In the genomic region with DNA sequence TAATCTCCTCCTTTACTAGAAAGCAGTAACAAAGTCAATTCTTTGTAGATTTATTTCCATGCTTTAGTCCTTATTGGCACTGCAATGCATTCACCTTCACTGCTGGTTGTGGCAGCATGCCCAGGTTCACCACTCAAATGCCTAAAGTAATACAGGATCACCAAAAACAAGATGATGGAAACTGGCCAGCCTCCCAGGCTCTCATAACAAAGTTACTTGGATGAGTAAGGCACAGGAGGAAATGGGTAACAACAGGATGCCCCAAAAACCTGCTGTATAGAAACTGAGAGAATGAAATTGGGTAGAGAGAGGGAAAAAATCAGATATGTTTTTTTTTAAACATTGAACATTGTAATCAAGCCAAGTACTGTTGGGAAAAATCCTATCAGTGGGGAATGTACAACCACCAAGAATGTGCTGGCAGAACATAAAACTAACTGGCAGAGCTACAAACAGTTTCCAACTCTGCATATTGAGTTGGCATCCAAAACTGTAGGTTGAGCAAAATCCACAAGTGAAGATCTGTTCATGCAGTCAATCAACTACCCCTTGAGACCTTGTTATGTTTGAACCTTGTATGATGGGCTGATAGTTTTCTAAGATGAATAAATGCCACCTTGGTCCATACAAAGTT, we compare ENCODE assay signal across 18 mouse cellular contexts.
A peak's percentile ranks its signal among the peaks of the same experiment; 100 is the strongest.
DNase-seq lines count a peak whose midpoint lies in the region; ATAC-seq lines count a peak whose summit lies in the region.
"Had no signal": no experiment of that assay in that cellular context is flagged by ENCODE, and none has a peak within 500 bp of the region (broad histone marks: within the 10 kb centered on the region; RNA-seq: fewer than 3 reads in every experiment).

No protein-coding gene starts in this region.

- DNase-seq in cerebellum, postnatal 4 days (ENCODE audit: low spot score in 2 of 2) = no peak
- peak; percentile 0 for DNase-seq in 3134 (ENCODE audit: extremely low read depth, insufficient read length, low spot score)
- DNase-seq in cerebellum, adult 11-12 months = peak; percentile 68
- peak; percentile 39 to 69 for DNase-seq in cerebellum, postnatal 10 days
- no peak for DNase-seq in urinary bladder, adult 18-20 months (ENCODE audit: low spot score in 2 of 2)
- no peak for DNase-seq in right cerebral cortex, adult 2 months (ENCODE audit: low spot score in 2 of 2)
- DNase-seq in retina, postnatal 1 day = no peak
- DNase-seq: gastrocnemius, postnatal 14 days; heart, adult 11 months; layer of hippocampus, postnatal 36 days; lung, adult 18-20 months; lung, postnatal 10 days had no signal

- peak; percentile 76 for ATAC-seq in cerebellum, adult (ENCODE audit: insufficient number of reproducible peaks, low FRiP score, low TSS enrichment)
- ATAC-seq: CD4-positive, CD25-positive, alpha-beta regulatory T cell, adult 4 months; forebrain, embryonic 15.5 days; hindbrain, postnatal 0 days; intestine, embryonic 16.5 days; liver, embryonic 12.5 days had no signal

Comparison
In these comparisons a context has a peak if more than half of its experiments do, and no peak if none do; other contexts are left out.
1. DNase-seq: peak in 3134 (single experiment), cerebellum, adult 11-12 months (single experiment) and cerebellum, postnatal 10 days (2 of 2); none in cerebellum, postnatal 4 days (0 of 2), urinary bladder, adult 18-20 months (0 of 2), right cerebral cortex, adult 2 months (0 of 2) and retina, postnatal 1 day (single experiment).